Mouse (Mus musculus) cortical plate, adult 2 months (tissue): ENCODE data around the gene B4galt1. TPM values are rescaled to one million over a fixed set of nuclear protein-coding genes. Genes with fewer than 3 reads are reported as not detected.

Experiments used
- H3K27ac ChIP-seq: fragments of 200-500 bp; 2 replicates; pipeline ENCODE4 v1.5.1; 2012; ENCODE audit warnings: low read length, control low read depth, inconsistent platforms; ENCODE audit not compliant: insufficient read depth
- H3K4me1 ChIP-seq: fragments of 200-500 bp; 2 replicates; pipeline ENCODE4 v1.6.1; 2011; ENCODE audit warnings: low read length; ENCODE audit not compliant: control insufficient read depth, insufficient read depth
- H3K4me3 ChIP-seq: fragments of 200-500 bp; 2 replicates; pipeline ENCODE4 v1.5.1; 2011; ENCODE audit warnings: mild to moderate bottlenecking, low read length, control low read depth; ENCODE audit not compliant: insufficient read depth
- CTCF ChIP-seq: fragments of 200-500 bp; IDR thresholded peaks from 2 replicates; pipeline ENCODE4 v1.5.1; 2011; ENCODE audit warnings: mild to moderate bottlenecking, control low read depth, low read length; ENCODE audit not compliant: insufficient read depth; ENCODE audit errors: extremely low read depth
- POLR2A ChIP-seq: fragments of 200-500 bp; IDR thresholded peaks from 2 replicates; pipeline ENCODE4 v1.6.1; 2011; ENCODE audit warnings: mild to moderate bottlenecking, low read length, control low read depth; ENCODE audit not compliant: insufficient read depth; ENCODE audit errors: extremely low read depth
- polyA plus RNA-seq: library from polyadenylated mRNA; depleted of rRNA; stranded (reverse); fragments of >200 nt; gene quantifications from 2 replicates; pipeline ENCODE4 v1.2.3, GENCODE M21; 2012

The B4galt1 gene
- polyA plus RNA-seq, 1 experiment = 4.3 TPM

DNA sequence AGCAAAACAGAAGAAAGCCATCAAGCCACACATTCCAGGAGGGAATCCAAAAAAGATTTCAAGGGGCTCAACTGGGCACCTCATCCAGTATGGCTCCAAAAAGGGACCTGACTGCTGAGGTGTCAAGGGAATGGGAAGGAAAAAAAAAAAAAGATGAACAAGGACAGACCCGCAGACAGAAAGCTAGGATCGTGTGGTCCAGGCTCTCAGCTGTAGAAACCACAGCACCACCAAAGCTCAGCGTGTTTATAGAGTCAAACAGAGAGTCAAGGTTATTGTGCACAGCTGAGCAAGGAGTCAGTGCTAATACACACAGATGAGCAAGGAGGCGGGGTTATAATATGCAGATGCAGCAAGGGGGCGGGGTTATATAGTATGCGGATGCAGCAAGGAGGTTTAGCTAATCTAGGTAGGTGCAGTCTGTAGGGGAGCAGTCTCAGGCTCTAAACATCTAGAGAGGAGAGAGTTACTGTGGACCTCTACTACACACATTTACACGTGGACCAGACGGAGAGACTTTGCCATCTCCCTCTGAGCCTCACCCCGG, 68.1 kb downstream of the B4galt1 start:
- TF ChIP-seq POLR2A = no peak
- TF ChIP-seq CTCF = no peak
- Histone ChIP-seq H3K27ac (no peak overlapping the region), H3K4me1 (no peaks in the 10 kb centered on the region), H3K4me3 (no peak overlapping the region)

GRCm38 (mm10) chr4:40784556-40785169, 69.1 kb downstream of the B4galt1 start:
- no peak overlapping the region for H3K27ac ChIP-seq
- TF ChIP-seq POLR2A (no peak), CTCF (no peak)
- no peak overlapping the region for H3K4me3 ChIP-seq
- H3K4me1 ChIP-seq = no peaks in the 10 kb centered on the region

DNA sequence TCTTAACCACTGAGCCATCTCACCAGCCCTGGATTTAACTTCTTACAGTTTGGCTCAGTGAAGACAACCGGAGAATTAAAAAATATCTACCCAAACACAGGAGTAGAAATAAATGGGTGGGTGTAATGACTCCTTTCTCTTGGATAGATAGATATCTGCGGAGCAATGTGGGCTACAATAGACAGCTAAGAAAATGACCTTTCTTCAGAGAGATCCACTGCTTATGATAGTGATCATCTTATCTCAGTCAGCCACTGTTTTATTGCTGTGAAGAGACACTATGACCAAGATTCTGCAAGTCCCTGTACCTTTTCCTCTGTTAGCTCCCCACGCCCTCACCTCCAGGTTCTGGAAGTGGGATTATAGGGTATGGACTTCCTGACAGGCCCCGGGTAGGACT, 70.8 kb downstream of the B4galt1 start:
- Histone ChIP-seq H3K4me3 (no peak overlapping the region), H3K4me1 (no peaks in the 10 kb centered on the region), H3K27ac (no peak overlapping the region)
- TF ChIP-seq CTCF (no peak), POLR2A (no peak)

DNA sequence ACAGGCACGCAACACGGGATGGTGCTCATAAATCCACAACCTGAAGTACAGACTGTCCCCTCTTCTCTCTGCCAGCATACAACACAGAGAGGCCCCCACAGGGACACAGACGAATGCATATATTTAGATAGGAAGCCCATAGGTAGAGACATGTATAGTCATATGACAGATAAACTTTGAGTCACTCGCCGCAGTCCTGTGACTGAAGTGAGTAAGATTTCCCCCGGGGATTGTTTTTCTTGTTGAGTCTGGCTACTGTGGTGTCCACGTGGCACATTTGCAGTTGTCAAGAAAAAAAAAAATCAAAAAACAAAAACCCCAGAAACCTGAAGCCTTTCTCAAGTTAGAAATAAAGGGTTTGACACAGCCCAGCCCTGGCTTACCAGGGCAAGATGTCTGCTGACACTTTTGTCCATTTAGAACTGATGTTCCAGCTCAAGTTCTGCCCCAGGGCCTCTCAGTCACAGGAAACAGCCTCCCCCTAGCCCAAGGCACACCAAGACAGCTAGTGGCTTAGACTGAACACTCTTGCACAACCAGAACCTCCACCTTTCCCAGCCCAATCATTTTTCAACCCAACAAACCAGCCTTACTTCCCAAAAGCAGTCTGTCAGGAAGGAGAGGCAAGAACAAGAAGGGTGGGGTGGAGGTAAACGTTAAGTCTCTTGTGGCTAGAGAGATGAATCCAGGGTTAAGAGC, 71.9 kb downstream of the B4galt1 start:
- Histone ChIP-seq H3K4me3 (no peak overlapping the region), H3K27ac (no peak overlapping the region), H3K4me1 (no peaks in the 10 kb centered on the region)
- TF ChIP-seq CTCF (no peak), POLR2A (no peak)

DNA sequence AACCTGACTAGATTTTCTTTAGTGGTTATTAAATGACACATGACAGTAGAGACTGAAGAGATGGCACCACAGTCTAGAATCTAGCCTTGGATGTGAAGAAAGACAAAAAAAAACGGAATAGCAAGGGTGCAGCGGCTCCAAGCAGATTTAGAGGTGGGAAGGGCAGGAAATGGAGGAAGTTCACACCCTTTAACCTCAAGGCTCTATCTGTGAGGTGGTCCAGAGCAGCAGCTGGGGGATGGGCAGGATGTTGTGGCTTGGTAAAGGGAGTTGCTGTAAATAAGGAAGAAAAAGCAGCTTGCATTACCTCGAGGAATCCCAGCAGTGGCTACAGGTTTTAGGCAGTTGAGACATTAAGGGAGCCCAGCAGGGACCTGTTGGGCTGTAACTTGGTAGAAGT, 72.7 kb downstream of the B4galt1 start:
- TF ChIP-seq POLR2A (no peak), CTCF (no peak)
- H3K4me3 ChIP-seq = no peak overlapping the region
- H3K27ac ChIP-seq = no peak overlapping the region
- no peaks in the 10 kb centered on the region for H3K4me1 ChIP-seq

DNA sequence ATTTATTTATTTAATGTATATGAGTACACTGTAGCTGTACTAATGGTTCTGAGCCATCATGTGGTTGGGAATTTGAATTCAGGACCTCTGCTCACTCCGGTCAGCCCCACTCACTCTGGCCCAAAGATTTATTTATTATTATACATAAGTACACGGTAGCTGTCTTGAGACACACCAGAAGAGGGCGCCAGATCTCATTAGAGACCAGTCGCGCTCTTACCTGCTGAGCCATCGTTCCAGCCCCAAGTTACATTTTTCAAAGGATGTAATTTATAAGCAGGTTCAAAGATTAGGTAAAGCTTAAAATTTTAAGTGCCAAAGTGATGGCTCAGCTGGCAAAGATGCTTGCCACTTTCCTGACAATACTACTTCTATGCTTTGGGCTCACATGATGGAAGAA, 75.1 kb downstream of the B4galt1 start:
- TF ChIP-seq POLR2A (no peak), CTCF (0 out of 2 replicates have a peak, but pooled peaks have one; percentile 15)

GRCm38 (mm10) chr4:40777116-40777515, 76.7 kb downstream of the B4galt1 start:
- TF ChIP-seq POLR2A = no peak
- no peak for TF ChIP-seq CTCF
- H3K27ac ChIP-seq = no peak overlapping the region
- H3K4me3 ChIP-seq = no peak overlapping the region
- H3K4me1 ChIP-seq = no peaks in the 10 kb centered on the region

More for the DNA sequence above, 75.1 kb downstream of the B4galt1 start:
- Histone ChIP-seq H3K27ac (no peak overlapping the region), H3K4me3 (no peak overlapping the region), H3K4me1 (no peaks in the 10 kb centered on the region)

GRCm38 (mm10) chr4:40776416-40776815, 77.4 kb downstream of the B4galt1 start:
- H3K4me1 ChIP-seq = no peaks in the 10 kb centered on the region
- no peak overlapping the region for H3K27ac ChIP-seq
- no peak overlapping the region for H3K4me3 ChIP-seq
- TF ChIP-seq CTCF (no peak), POLR2A (no peak)

DNA sequence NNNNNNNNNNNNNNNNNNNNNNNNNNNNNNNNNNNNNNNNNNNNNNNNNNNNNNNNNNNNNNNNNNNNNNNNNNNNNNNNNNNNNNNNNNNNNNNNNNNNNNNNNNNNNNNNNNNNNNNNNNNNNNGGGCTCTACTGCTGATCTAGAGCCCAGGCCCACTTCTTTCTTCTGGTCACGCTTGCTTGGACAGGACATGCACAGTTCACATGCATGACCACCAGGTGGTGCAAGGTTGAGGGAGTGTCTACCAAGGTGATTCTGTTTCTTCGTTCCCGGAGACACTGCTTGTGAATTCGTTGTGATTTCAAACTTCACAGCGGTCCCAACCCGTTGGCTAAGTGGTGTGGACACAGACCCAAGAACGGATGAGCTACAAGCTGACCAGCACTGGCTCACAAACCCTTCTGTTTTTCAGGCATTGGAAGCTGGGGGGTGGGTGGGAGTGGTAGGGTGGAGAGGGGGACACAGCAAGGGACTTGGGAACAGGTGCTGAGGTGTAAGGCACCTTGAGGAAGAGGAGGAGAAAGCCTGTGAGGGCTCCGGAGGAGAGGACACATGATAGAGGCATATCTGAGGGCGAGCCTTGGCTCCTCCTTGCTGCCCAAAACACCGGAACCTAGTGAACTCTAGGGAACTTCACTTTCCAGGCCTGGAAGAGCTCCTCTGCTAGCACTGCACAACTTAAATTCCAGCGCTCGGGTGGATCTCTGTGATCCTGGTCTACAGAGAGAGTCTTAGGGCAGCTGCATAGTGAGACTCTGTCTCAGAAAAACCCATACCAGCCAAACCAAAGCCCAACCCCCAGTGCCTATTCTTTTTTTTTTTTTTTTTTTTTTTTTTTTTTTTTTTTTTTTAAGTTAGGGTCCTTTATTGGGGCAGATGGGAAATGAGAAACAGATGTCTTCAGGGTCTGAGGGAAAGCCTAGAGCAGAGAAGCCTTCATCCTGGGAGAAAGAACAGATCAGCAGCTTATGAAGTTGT, 79.2 kb downstream of the B4galt1 start:
- TF ChIP-seq CTCF (peak; percentile 84), POLR2A (no peak)
- Histone ChIP-seq H3K4me1 (no peaks in the 10 kb centered on the region), H3K4me3 (no peak overlapping the region), H3K27ac (no peak overlapping the region)

GRCm38 (mm10) chr4:40759876-40760275, 93.9 kb downstream of the B4galt1 start:
- H3K4me3 ChIP-seq = no peak overlapping the region
- H3K4me1 ChIP-seq = no peaks in the 10 kb centered on the region
- no peak overlapping the region for H3K27ac ChIP-seq
- TF ChIP-seq POLR2A = no peak
- no peak for TF ChIP-seq CTCF
